Mouse (Mus musculus): ENCODE results near the gene Phf21a. TPM values are rescaled to one million over a fixed set of nuclear protein-coding genes. Genes with fewer than 3 reads are reported as not detected.
"Not testable (repeated sequence)": the region's sequence is repeated elsewhere in the genome, so short reads cannot be mapped to it uniquely, and the experiment has no call there.

Phf21a gene
- polyA plus RNA-seq, 1 experiment = 28.4 TPM

DNA sequence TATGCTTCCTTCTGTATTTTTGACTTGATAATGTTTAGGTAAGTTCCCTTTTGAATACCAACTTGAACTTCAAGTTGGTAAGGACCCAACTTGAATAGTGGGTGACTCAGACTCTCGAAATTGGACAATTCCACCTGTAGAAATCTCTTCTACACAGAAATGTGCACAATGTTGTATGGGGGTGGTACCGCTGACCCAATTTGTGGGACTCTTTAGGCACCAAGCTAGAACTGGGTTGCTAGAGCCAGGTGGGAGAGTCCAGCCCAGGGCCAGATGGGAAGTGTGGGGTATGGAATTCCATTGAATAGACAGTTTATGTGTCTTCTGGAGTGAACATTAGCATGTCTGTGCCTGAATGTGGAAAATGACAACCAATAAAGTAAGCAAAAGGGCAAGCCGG is 302.6 kb downstream of the Phf21a start:
- WGBS = 84% methylated on average over 3 of the region's 3 CpGs
- H3K4me1 ChIP-seq (ENCODE audit: control insufficient read depth, insufficient read depth, insufficient read length, low read length) = no peaks in the 10 kb centered on the region; the same call in 1 of the 2 replicates
- peaks cover 12% of the 10 kb centered on the region for H3K27me3 ChIP-seq (ENCODE audit: control insufficient read depth, insufficient read depth, low read length)
- H3K36me3 ChIP-seq (ENCODE audit: control insufficient read depth, insufficient read depth, low read length) = no peaks in the 10 kb centered on the region
- H3K4me3 ChIP-seq (ENCODE audit: low read depth, low read length) = no peak overlapping the region
- H3K27ac ChIP-seq (ENCODE audit: insufficient read depth, low read depth, low read length) = no peak overlapping the region
- TF ChIP-seq POLR2A (IDR thresholded peaks at IDR 0.05; ENCODE audit: low read depth, low read length) = no peak
- no peak for TF ChIP-seq CTCF (IDR thresholded peaks at IDR 0.05; ENCODE audit: extremely low read depth, insufficient read length, insufficient replicate concordance, low read depth, low read length)

- H3K27me3 ChIP-seq (ENCODE audit: control insufficient read depth, insufficient read depth, low read length) = peaks cover 12% of the 10 kb centered on the region
- no peak overlapping the region for H3K4me3 ChIP-seq (ENCODE audit: low read depth, low read length)
- TF ChIP-seq POLR2A (IDR thresholded peaks at IDR 0.05; ENCODE audit: low read depth, low read length) (no peak), CTCF (IDR thresholded peaks at IDR 0.05; ENCODE audit: extremely low read depth, insufficient read length, insufficient replicate concordance, low read depth, low read length) (no peak)
- peaks cover 6% of the 10 kb centered on the region for H3K4me1 ChIP-seq (ENCODE audit: control insufficient read depth, insufficient read depth, insufficient read length, low read length)
- H3K36me3 ChIP-seq (ENCODE audit: control insufficient read depth, insufficient read depth, low read length) = no peaks in the 10 kb centered on the region
- WGBS = 65% methylated on average over 1 of the region's 1 CpGs
- no peak overlapping the region for H3K27ac ChIP-seq (ENCODE audit: insufficient read depth, low read depth, low read length)
Observed at GRCm38 (mm10) chr2:92397436-92397835, 304.5 kb downstream of the Phf21a start.

DNA sequence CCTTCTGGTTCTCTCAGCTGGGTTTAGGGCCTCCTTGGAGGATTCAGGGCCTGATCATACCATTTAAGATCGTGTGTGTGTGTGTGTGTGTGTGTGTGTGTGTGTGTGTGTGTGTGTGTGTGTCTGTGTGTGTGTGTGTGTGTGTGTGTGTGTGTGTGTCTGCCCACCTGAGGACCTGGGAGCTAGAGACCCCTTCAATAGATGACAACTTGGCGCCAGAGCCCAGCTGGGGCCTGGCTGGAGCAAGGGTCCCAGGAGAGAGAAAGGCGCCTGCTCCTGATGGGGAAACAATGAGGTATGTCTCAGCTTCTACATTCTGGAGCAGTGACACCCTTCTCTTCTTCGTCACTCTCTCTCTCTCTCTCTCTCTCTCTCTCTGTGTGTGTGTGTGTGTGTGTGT is 307.0 kb downstream of the Phf21a start:
- not testable (repeated sequence) for H3K4me1 ChIP-seq (ENCODE audit: control insufficient read depth, insufficient read depth, insufficient read length, low read length); H3K27me3 ChIP-seq (ENCODE audit: control insufficient read depth, insufficient read depth, low read length); H3K4me3 ChIP-seq (ENCODE audit: low read depth, low read length); H3K27ac ChIP-seq (ENCODE audit: insufficient read depth, low read depth, low read length); H3K36me3 ChIP-seq (ENCODE audit: control insufficient read depth, insufficient read depth, low read length)
- 73% methylated on average over 4 of the region's 4 CpGs for WGBS

GRCm38 (mm10) chr2:92400682-92401081 is 307.8 kb downstream of the Phf21a start:
- Histone ChIP-seq H3K36me3 (ENCODE audit: control insufficient read depth, insufficient read depth, low read length) (peaks cover 3% of the 10 kb centered on the region), H3K27me3 (ENCODE audit: control insufficient read depth, insufficient read depth, low read length) (peaks cover 10% of the 10 kb centered on the region), H3K4me3 (ENCODE audit: low read depth, low read length) (peak overlapping the region; percentile 54), H3K27ac (ENCODE audit: insufficient read depth, low read depth, low read length) (no peak overlapping the region), H3K4me1 (ENCODE audit: control insufficient read depth, insufficient read depth, insufficient read length, low read length) (peaks cover 6% of the 10 kb centered on the region; the same call in 1 of the 2 replicates)
- TF ChIP-seq POLR2A (IDR thresholded peaks at IDR 0.05; ENCODE audit: low read depth, low read length) = no peak
- no peak for TF ChIP-seq CTCF (IDR thresholded peaks at IDR 0.05; ENCODE audit: extremely low read depth, insufficient read length, insufficient replicate concordance, low read depth, low read length)
- WGBS = 10% methylated on average over 22 of the region's 22 CpGs

GRCm38 (mm10) chr2:92401091-92401561 is 308.2 kb downstream of the Phf21a start, which contains the start of gene Mapk8ip1:
Mapk8ip1 (minus strand) TSS chr2:92401263.
- Histone ChIP-seq H3K27me3 (ENCODE audit: control insufficient read depth, insufficient read depth, low read length) (peaks cover 10% of the 10 kb centered on the region), H3K36me3 (ENCODE audit: control insufficient read depth, insufficient read depth, low read length) (peaks cover 3% of the 10 kb centered on the region), H3K27ac (ENCODE audit: insufficient read depth, low read depth, low read length) (no peak within 1 kb of the TSS), H3K4me1 (ENCODE audit: control insufficient read depth, insufficient read depth, insufficient read length, low read length) (peaks cover 6% of the 10 kb centered on the region; the same call in 1 of the 2 replicates), H3K4me3 (ENCODE audit: low read depth, low read length) (peak within 1 kb of the TSS; percentile 54)
- no peak for TF ChIP-seq CTCF (IDR thresholded peaks at IDR 0.05; ENCODE audit: extremely low read depth, insufficient read length, insufficient replicate concordance, low read depth, low read length)
- TF ChIP-seq POLR2A (IDR thresholded peaks at IDR 0.05; ENCODE audit: low read depth, low read length) = no peak
- WGBS = 4% methylated on average over 59 of the region's 59 CpGs

- TF ChIP-seq CTCF (IDR thresholded peaks at IDR 0.05; ENCODE audit: extremely low read depth, insufficient read length, insufficient replicate concordance, low read depth, low read length) = no peak
- TF ChIP-seq POLR2A (IDR thresholded peaks at IDR 0.05; ENCODE audit: low read depth, low read length) = no peak
- H3K27me3 ChIP-seq (ENCODE audit: control insufficient read depth, insufficient read depth, low read length) = peaks cover 10% of the 10 kb centered on the region
- H3K4me3 ChIP-seq (ENCODE audit: low read depth, low read length) = no peak overlapping the region
- peaks cover 6% of the 10 kb centered on the region; the same call in 1 of the 2 replicates for H3K4me1 ChIP-seq (ENCODE audit: control insufficient read depth, insufficient read depth, insufficient read length, low read length)
- 81% methylated on average over 4 of the region's 4 CpGs for WGBS
- H3K36me3 ChIP-seq (ENCODE audit: control insufficient read depth, insufficient read depth, low read length) = peaks cover 5% of the 10 kb centered on the region
- H3K27ac ChIP-seq (ENCODE audit: insufficient read depth, low read depth, low read length) = no peak overlapping the region
Observed at GRCm38 (mm10) chr2:92402591-92403326, 309.8 kb downstream of the Phf21a start.

GRCm38 (mm10) chr2:92403776-92404319 is 310.9 kb downstream of the Phf21a start:
- H3K27ac ChIP-seq (ENCODE audit: insufficient read depth, low read depth, low read length) = no peak overlapping the region
- 93% methylated on average over 5 of the region's 5 CpGs for WGBS
- H3K4me3 ChIP-seq (ENCODE audit: low read depth, low read length) = no peak overlapping the region

More at GRCm38 (mm10) chr2:92403776-92404319, 310.9 kb downstream of the Phf21a start:
- TF ChIP-seq CTCF (IDR thresholded peaks at IDR 0.05; ENCODE audit: extremely low read depth, insufficient read length, insufficient replicate concordance, low read depth, low read length) = no peak
- TF ChIP-seq POLR2A (IDR thresholded peaks at IDR 0.05; ENCODE audit: low read depth, low read length) = no peak
- H3K4me1 ChIP-seq (ENCODE audit: control insufficient read depth, insufficient read depth, insufficient read length, low read length) = peaks cover 6% of the 10 kb centered on the region; the same call in 1 of the 2 replicates
- H3K36me3 ChIP-seq (ENCODE audit: control insufficient read depth, insufficient read depth, low read length) = peaks cover 12% of the 10 kb centered on the region
- H3K27me3 ChIP-seq (ENCODE audit: control insufficient read depth, insufficient read depth, low read length) = peaks cover 10% of the 10 kb centered on the region

All from small intestine, adult 2 months (tissue).